Mouse (Mus musculus): Measurements from ENCODE around the gene Rapgef2.
A peak's percentile ranks its signal among the peaks of the same experiment; 100 is the strongest.

Gene Rapgef2

GRCm38 (mm10) chr3:79168168-79168827 lies 118.0 kb downstream of the Rapgef2 start:
- DNase-seq (ENCODE audit: low read depth), result no peak

- no peak for DNase-seq (ENCODE audit: low read depth)
Measured at GRCm38 (mm10) chr3:79167586-79167985, 118.7 kb downstream of the Rapgef2 start.

- no peak for DNase-seq (ENCODE audit: low read depth)
Measured at GRCm38 (mm10) chr3:79161834-79162401, 124.4 kb downstream of the Rapgef2 start.

DNA sequence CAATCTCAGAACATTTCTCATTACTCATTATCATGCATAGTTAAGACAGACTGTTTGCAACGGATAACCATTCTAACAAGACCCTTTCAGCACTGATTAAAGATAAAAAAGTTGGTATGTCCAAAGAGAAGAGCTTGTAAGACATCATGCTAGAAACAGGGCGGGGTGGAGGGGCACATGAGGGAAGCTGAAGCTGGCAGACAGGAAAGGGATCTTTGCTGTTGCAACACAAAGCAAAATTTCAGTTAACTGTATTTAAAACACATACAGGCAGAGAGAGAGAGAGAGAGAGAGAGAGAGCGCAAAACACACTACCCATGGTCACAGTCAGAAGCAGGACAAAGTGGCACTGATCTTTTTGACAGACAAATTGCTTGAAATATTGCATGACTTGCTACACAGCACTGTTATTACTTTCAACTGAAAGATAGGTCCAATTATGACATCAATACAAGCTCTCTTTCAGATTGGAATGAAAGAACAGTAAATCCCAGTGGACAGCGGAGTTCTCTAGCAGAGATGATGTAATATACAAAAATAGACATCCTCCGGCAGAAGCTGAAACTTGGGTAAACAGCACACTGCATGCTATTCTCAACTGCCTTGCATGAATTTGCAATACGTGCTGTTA lies 125.1 kb downstream of the Rapgef2 start:
- DNase-seq (ENCODE audit: low read depth), result peak; percentile 94

DNA sequence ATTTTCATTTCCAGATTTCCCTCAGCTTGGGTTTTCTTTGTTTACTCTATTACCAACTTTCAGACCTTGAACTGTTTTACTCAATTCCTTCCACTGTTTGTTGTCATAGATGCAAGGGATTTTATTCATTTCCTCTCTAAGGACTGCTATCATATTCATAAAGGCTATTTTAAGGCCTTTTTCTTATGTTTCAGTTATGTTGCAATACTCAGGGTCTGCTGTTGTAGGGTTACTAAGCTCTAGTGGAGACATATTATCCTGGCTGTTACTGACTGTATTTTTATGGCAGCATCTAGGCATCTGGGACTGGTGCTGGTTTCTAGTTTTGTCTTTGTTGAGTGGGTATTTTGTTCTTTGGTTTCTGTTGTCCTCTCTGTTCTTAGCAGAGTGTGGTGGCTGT lies 128.1 kb downstream of the Rapgef2 start:
- DNase-seq (ENCODE audit: low read depth), result peak; percentile 79

GRCm38 (mm10) chr3:79153039-79153487 lies 133.3 kb downstream of the Rapgef2 start:
- DNase-seq (ENCODE audit: low read depth), result peak; percentile 99

DNA sequence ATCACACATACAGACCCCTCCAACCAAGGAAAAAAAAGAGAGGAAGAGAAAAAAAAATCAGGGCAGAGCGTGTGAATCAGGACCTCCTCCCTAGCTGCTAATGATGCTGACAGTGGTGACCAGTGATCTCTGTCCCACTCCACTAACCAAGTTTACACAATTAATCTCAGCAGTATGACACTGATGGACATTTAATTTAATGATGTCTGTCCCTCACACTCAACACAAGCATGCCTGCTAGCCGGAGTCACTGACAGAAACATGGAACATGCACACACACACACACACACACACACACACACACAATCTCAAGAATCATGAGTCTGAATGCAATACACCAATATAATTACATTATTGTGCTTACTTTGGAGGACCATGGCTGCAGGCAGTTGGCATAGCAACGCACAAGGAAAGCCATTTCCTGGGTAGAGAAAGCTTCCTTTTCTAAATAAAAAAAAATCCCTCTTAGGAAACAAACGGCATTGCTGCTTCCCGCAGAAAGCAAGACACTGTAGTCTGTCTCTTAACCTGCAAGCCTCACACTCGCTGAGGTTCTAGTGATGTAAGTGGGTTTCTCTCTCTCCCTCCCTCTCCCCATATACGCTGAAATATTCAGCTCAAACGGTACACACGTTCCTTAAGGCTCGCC lies 140.8 kb downstream of the Rapgef2 start:
- DNase-seq (ENCODE audit: low read depth), result no peak

- no peak for DNase-seq (ENCODE audit: low read depth)
Measured at GRCm38 (mm10) chr3:79144672-79145406, 141.5 kb downstream of the Rapgef2 start.

- DNase-seq (ENCODE audit: low read depth), result no peak
Measured at GRCm38 (mm10) chr3:79144085-79144484, 142.2 kb downstream of the Rapgef2 start.

GRCm38 (mm10) chr3:79139245-79139644 lies 147.1 kb downstream of the Rapgef2 start:
- DNase-seq (ENCODE audit: low read depth), result peak; percentile 44

GRCm38 (mm10) chr3:79138601-79139000 lies 147.7 kb downstream of the Rapgef2 start:
- DNase-seq (ENCODE audit: low read depth), result peak; percentile 66

DNA sequence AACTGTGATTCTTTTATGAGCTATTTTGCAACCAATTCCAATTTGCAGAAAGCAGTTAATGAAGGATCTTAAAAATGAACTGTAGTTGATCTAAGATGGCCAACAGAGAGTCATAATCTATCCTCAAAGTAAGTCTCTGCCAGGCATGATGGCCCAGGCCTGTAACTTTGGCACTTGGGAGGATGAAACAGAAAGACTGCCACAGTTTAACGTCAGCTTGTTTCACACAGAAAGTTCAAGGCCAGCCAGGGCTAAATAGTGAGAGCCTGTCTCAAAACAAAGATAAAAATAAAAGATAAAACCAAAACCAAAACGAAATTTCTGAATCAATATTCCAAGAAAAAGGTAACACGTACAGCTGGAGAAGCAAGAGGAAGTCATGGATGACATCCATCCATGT lies 155.3 kb downstream of the Rapgef2 start:
- DNase-seq (ENCODE audit: low read depth), result no peak

DNA sequence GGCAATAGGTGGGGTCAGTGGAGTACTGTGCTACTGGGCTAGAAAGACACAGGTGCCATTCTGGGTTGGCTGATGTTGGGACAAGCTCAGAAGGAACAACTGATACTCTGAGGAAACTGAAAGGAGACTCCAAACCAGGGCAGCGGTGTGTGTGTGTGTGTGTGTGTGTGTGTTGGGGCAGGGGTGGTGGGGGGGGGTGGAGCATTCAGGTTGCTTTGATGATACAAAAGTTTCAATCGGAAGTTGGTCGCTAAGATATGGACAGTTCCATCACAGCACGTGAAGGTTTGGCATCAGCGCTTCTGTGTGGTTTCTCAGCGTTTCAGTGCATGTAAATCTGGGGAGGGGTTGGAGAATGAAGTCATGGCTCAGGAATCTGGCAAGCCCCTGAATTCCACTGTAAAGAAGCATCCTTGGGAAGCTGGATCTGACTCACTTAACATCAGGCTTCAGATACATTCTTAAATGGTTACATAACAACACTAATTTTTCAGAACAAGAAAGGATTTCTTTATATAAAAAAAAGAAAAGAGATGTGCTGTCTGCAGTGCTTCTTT lies 157.2 kb downstream of the Rapgef2 start:
- no peak for DNase-seq (ENCODE audit: low read depth)

GRCm38 (mm10) chr3:79127797-79128196 lies 158.5 kb downstream of the Rapgef2 start:
- DNase-seq (ENCODE audit: low read depth), result peak; percentile 53

DNA sequence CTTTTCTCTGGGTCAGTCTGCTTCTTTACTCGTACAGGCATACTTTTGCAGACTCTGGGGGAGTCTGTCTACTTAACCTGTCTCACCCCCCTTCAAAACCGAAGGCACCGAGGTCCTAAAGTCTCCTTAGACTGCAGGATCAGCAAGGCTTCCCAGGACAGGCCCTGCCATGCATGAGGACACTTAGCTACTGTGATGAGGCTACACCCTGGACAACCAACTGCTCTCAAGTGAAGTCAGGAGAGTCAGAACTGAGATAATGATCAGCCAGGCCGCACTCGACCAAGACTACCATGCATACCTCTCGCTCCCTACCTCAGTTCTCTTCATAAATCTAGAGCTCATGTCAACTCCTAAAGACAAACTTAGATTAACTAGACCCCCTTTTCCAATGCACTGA lies 159.5 kb downstream of the Rapgef2 start:
- no peak for DNase-seq (ENCODE audit: low read depth)

GRCm38 (mm10) chr3:79121391-79121790 lies 164.9 kb downstream of the Rapgef2 start:
- DNase-seq (ENCODE audit: low read depth), result no peak

DNA sequence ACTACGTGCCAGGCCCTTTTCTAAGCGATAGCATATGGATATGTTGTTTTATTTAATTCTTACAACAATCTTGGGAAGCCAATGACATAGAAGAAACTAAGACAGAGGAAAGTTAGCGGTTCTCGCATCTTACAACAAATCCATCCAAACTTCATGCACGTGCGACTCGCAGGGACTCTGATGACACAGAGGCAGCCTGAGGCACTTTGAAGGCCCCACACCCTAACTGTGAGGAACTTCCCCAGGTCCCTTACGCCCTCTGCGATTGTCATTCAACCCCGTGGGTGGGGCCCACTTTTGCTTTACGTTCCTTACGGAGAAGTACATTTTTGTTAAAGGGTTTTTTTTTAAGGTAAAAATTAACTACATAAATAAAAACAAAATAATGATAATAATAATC lies 166.3 kb downstream of the Rapgef2 start:
- no peak for DNase-seq (ENCODE audit: low read depth)

DNA sequence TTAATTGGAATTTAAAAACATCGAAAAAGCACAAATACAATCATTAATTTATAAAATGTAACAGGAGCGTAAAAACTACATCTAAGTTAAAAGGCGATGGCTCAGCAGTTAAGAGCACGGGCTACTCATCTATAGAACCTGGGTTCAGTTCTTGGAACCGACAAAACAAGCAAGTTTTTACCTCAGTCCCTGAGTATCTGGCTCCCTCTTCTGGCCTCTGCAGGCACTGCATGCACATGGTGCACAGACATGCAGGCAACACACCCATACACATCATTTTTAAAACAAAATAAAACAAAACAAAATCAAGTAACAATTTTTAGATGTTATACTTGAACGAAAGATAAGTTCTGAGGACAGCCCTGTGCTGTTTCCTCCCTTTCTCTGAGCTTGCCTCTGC lies 176.2 kb downstream of the Rapgef2 start:
- DNase-seq (ENCODE audit: low read depth), result peak; percentile 51

DNA sequence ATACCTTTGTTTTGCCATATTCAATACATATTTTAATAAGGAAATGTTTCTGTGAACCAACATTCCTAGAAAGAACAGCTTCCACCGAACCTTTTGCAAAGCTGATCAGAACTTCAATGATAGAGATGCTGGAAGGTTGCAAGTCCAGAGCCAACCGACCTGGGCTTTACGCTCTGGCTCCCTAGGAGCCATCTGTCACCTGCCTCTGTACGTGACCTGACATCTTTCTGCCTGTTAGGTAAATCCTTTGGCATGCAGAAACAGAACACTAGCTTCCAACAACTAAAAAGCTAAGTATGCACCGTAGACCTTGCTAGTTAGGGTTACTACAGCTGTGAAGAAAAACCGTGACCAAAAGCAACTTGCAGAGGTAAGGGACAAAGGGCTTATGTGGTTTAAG lies 178.1 kb downstream of the Rapgef2 start:
- DNase-seq (ENCODE audit: low read depth), result no peak

DNA sequence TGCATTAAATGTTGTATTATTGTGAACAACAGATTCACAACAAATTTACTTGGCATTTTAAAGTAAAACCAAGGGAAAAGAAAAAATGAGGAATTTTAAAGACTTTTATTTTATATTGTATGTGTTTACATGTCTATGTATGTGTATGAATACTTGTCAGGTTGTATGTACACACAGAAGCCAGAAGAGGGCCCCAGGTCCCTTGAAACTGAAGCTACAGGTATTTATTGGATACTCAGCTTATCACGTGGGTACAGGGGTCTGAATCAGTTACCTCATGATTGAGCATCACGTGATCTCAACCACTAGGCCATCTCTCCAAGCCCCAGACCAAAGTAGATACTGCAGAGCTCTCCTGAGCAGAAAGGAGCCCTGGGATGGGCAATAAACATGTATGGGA lies 180.0 kb downstream of the Rapgef2 start:
- peak; percentile 39 for DNase-seq (ENCODE audit: low read depth)

DNA sequence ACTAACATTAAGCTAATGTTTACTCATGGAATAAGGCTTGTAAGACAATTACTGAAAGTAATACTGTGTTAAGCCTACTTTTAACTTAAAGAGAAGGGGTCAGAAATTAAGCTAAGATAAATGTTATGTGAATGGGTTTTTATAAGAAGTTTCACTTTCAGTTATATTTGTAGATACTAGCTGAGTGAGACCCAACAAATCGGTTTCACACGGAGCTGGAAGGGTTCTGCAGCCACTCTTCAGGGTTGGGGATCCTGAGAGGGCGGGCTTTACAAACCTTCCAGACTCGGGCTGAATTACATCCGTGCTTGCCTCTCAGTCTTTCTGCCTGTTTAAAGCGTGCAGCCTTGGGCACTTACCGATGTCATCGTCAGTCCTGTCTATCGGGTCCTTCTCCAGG lies 182.7 kb downstream of the Rapgef2 start:
- no peak for DNase-seq (ENCODE audit: low read depth)

- DNase-seq (ENCODE audit: low read depth), result no peak
Measured at GRCm38 (mm10) chr3:79101737-79102136, 184.6 kb downstream of the Rapgef2 start.
